In the genomic region with DNA sequence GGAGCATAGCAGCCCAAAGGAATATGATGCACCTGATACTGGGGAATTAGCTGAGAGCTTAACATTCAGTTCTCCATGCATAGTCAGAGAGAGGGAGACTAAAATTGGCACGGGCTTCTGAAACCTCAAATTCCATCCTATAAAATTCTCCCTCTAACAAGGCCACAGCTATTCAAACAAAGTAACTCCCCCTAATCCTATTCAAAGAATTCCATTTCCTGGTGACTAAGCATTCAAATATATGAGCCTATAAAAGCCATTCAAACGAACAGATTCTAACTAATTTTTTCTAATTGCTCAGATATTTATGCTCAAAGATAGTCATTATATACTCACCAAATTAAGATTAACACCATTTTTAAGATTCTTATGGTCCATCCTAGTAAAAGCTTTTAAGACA, we compare ENCODE assay signal across 28 mouse cellular contexts.
"Had no signal": no experiment of that assay in that cellular context is flagged by ENCODE, and none has a peak within 500 bp of the region (broad histone marks: within the 10 kb centered on the region; RNA-seq: fewer than 3 reads in every experiment).

No protein-coding gene starts in this region.

- H3K27ac ChIP-seq: gastrocnemius, adult 2 months; heart, embryonic 10.5 days; heart, embryonic 13.5 days; heart, embryonic 15.5 days; hindbrain, embryonic 13.5 days; hindbrain, embryonic 15.5 days; intestine, embryonic 15.5 days; kidney, embryonic 15.5 days; layer of hippocampus, adult 2 months; left cerebral cortex, adult 2 months; limb, embryonic 13.5 days; limb, embryonic 15.5 days; liver, embryonic 12.5 days; liver, embryonic 14.5 days had no signal

- H3K9me3 ChIP-seq: heart, embryonic 10.5 days; heart, embryonic 15.5 days; hindbrain, embryonic 13.5 days; hindbrain, embryonic 15.5 days; intestine, embryonic 15.5 days; kidney, embryonic 15.5 days; limb, embryonic 13.5 days; limb, embryonic 15.5 days; liver, embryonic 12.5 days had no signal

- H3K4me1 ChIP-seq: heart, embryonic 10.5 days; heart, embryonic 13.5 days; heart, embryonic 15.5 days; hindbrain, embryonic 13.5 days; hindbrain, embryonic 15.5 days; intestine, embryonic 15.5 days; kidney, embryonic 15.5 days; limb, embryonic 13.5 days; limb, embryonic 15.5 days; liver, embryonic 12.5 days had no signal

- H3K9ac ChIP-seq: heart, embryonic 13.5 days; heart, embryonic 15.5 days; hindbrain, embryonic 13.5 days; hindbrain, embryonic 15.5 days; intestine, embryonic 15.5 days; kidney, embryonic 15.5 days; limb, embryonic 13.5 days; limb, embryonic 15.5 days; liver, embryonic 12.5 days; liver, embryonic 14.5 days had no signal

- H3K36me3 ChIP-seq: heart, embryonic 10.5 days; heart, embryonic 13.5 days; heart, embryonic 15.5 days; hindbrain, embryonic 13.5 days; hindbrain, embryonic 15.5 days; intestine, embryonic 15.5 days; kidney, embryonic 15.5 days; limb, embryonic 13.5 days; limb, embryonic 15.5 days; liver, embryonic 12.5 days had no signal

- DNase-seq: gastrocnemius, adult 2 months; gastrocnemius, postnatal 10 days; gastrocnemius, postnatal 25 days; heart, adult 18-20 months; heart, postnatal 14 days; heart, postnatal 36 days; kidney, adult 18-20 months; kidney, adult 9 months; kidney, postnatal 10 days; kidney, postnatal 25 days; kidney, postnatal 4 days; left cerebral cortex, postnatal 4 days; lung, adult 18-20 months had no signal

- H3K4me2 ChIP-seq: heart, embryonic 13.5 days; heart, embryonic 15.5 days; hindbrain, embryonic 13.5 days; hindbrain, embryonic 15.5 days; intestine, embryonic 15.5 days; kidney, embryonic 15.5 days; limb, embryonic 13.5 days; limb, embryonic 15.5 days; liver, embryonic 12.5 days had no signal

- H3K27me3 ChIP-seq: heart, embryonic 13.5 days; heart, embryonic 15.5 days; hindbrain, embryonic 13.5 days; hindbrain, embryonic 15.5 days; intestine, embryonic 15.5 days; kidney, embryonic 15.5 days; limb, embryonic 13.5 days; limb, embryonic 15.5 days; liver, embryonic 12.5 days had no signal

- H3K4me3 ChIP-seq: gastrocnemius, adult 2 months; heart, embryonic 10.5 days; heart, embryonic 13.5 days; heart, embryonic 15.5 days; hindbrain, embryonic 13.5 days; hindbrain, embryonic 15.5 days; intestine, embryonic 15.5 days; kidney, embryonic 15.5 days; layer of hippocampus, adult 2 months; left cerebral cortex, adult 2 months; limb, embryonic 13.5 days; limb, embryonic 15.5 days; liver, embryonic 12.5 days had no signal

- ATAC-seq: inflammation-experienced regulatory T-cells, adult 6 months; intestine, embryonic 15.5 days; intestine, postnatal 0 days; liver, embryonic 12.5 days had no signal
